Mouse (Mus musculus) embryonic facial prominence, embryonic 11.5 days (tissue): ENCODE measurements around the gene Slit3. TPM values are rescaled to one million over a fixed set of nuclear protein-coding genes. Genes with fewer than 3 reads are reported as not detected.
A peak's percentile ranks its signal among the peaks of the same experiment; 100 is the strongest.

ENCODE experiments used
- ATAC-seq: fragments of 200-750 bp; cut with Nextera tagmentation; replicated peaks from 2 replicates; pipeline ENCODE4 v1.8.0; 2017; ENCODE audit warnings: low read depth; ENCODE audit not compliant: insufficient number of reproducible peaks, low FRiP score, low TSS enrichment
- DNase-seq: peaks from one replicate; pipeline ENCODE4 v3.0.0-alpha.2; 2015; ENCODE audit warnings: low spot score
- H3K27ac ChIP-seq: fragments of 300-500 bp; sonication (generic); replicated peaks from 2 replicates; pipeline ENCODE4 v1.5.1; 2014; ENCODE audit warnings: mild to moderate bottlenecking, low read depth, low read length, control low read depth
- H3K27me3 ChIP-seq: fragments of 300-500 bp; sonication (generic); 2 replicates; pipeline ENCODE4 v1.6.1; 2014; ENCODE audit warnings: mild to moderate bottlenecking, low read length, moderate library complexity, mixed read lengths; ENCODE audit not compliant: control insufficient read depth, insufficient read depth
- H3K36me3 ChIP-seq: fragments of 300-500 bp; sonication (generic); replicated peaks from 2 replicates; pipeline ENCODE4 v1.6.1; 2014; ENCODE audit warnings: low read depth, mild to moderate bottlenecking, low read length, moderate library complexity, mixed read lengths; ENCODE audit not compliant: control insufficient read depth, insufficient read depth
- H3K4me1 ChIP-seq: fragments of 300-500 bp; sonication (generic); 2 replicates; pipeline ENCODE4 v1.6.1; 2014; ENCODE audit warnings: low read length, mixed read lengths; ENCODE audit not compliant: control insufficient read depth, insufficient read depth
- H3K4me2 ChIP-seq: fragments of 300-500 bp; sonication (generic); 2 replicates; pipeline ENCODE4 v1.6.1; 2014; ENCODE audit warnings: low read depth, mild to moderate bottlenecking, control low read depth, low read length, moderate library complexity
- H3K4me3 ChIP-seq: fragments of 300-500 bp; sonication (generic); 2 replicates; pipeline ENCODE4 v1.5.1; 2014; ENCODE audit warnings: low read depth, low read length, control low read depth
- H3K9ac ChIP-seq: fragments of 300-500 bp; sonication (generic); replicated peaks from 2 replicates; pipeline ENCODE4 v1.6.1; 2014; ENCODE audit warnings: mild to moderate bottlenecking, control low read depth, low read length
- H3K9me3 ChIP-seq: fragments of 300-500 bp; sonication (generic); replicated peaks from 2 replicates; pipeline ENCODE4 v1.6.1; 2016; ENCODE audit warnings: mild to moderate bottlenecking, low read length, inconsistent platforms, mixed read lengths; ENCODE audit not compliant: control insufficient read depth
- WGBS: fragments of 180-500 bp; shearing (Covaris S2); extraction: QIAGEN DNeasy Blood & Tissue Kit; methylation state at CpG from one replicate; pipeline ENCODE4 v1.1.7; 2014; 5-methylcytosine and 5-hydroxymethylcytosine counted together
- polyA plus RNA-seq: library from polyadenylated mRNA; unstranded; fragments of >200 nt; fragmentation: Nextera tagmentation; extraction: Ambion mirVana; gene quantifications from 2 replicates; pipeline ENCODE4 v1.2.1, GENCODE M21; 2014

Slit3 gene
- polyA plus RNA-seq, 1 experiment from 2014 or later: 10.5 TPM

DNA sequence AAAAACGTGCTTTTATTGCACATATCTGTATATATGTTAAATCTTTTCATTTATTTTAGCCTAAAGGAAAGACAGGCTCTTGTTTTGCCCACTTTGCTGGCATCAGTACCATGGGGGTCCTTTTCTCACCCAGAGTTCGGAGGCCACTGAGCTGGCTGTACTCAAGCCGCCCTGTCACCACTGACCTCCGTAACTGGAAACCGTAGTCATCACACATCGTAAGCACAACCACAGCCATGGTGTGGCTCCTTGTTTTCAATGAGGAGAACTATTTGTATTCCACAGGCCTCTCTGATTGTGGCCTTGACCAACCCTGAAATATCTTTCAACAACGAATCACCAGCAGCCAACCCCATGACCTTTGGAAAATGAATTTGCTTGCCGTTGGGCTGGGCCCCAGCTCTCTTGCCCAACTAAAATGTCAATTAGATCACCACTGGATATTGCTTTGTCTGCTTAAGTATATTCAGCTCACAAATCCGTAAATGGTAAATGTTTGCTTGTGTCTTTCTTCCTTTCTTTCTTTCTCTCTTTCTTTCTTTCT, 405.3 kb downstream of the Slit3 start:
- Histone ChIP-seq H3K27me3 (no peaks in the 10 kb centered on the region), H3K4me1 (peaks cover 5% of the 10 kb centered on the region; the same call in 1 of the 2 replicates), H3K4me3 (no peak overlapping the region), H3K4me2 (no peak overlapping the region), H3K27ac (no peak overlapping the region), H3K36me3 (no peaks in the 10 kb centered on the region), H3K9ac (no peak overlapping the region), H3K9me3 (no peaks in the 10 kb centered on the region)
- DNase-seq (no peak), ATAC-seq (no peak)
- WGBS: 73% methylated on average over 9 of the region's 9 CpGs

DNA sequence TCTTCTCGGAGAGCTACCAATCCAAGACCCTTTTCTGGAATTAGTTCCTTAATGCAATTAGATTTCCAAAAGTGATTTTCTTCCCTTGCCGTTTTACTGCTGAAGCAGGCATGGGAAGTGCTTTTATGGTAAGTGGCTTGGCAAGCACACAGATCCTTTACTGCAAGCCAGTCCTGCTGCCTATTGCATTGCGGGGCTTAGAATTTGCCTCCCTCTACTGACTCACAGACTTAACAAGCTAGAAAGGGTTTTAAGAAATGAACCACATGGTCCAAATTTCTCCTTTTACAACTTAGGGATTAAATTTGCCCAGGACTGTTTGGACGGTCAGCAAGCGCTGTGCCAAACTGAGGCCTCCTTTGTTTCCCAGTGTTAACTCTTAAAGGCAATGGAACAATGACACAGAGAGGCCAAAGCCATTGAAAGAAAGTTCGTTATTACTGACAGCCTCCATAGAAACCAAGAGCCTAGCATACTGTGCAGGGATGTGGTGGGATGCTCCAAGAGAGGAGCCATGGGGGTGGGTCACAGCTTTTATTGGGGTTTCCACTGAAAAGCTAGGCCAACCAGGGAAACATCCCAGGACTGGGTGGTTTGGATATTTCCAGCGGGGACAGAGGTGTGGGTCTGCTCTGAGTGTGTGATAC, 406.9 kb downstream of the Slit3 start:
- Histone ChIP-seq H3K27ac (no peak overlapping the region), H3K4me1 (peaks cover 5% of the 10 kb centered on the region; the same call in 1 of the 2 replicates), H3K9me3 (no peaks in the 10 kb centered on the region), H3K9ac (no peak overlapping the region), H3K4me3 (no peak overlapping the region), H3K27me3 (no peaks in the 10 kb centered on the region), H3K4me2 (no peak overlapping the region), H3K36me3 (no peaks in the 10 kb centered on the region)
- peak; percentile 66 for ATAC-seq
- DNase-seq: no peak
- 56% methylated on average over 7 of the region's 7 CpGs for WGBS

- no peak overlapping the region for H3K27ac ChIP-seq
- peaks cover 3% of the 10 kb centered on the region; the same call in 1 of the 2 replicates for H3K4me1 ChIP-seq
- no peaks in the 10 kb centered on the region for H3K36me3 ChIP-seq
- no peak overlapping the region for H3K4me3 ChIP-seq
- no peak overlapping the region for H3K4me2 ChIP-seq
- DNase-seq: no peak
- no peak overlapping the region for H3K9ac ChIP-seq
- no peak for ATAC-seq
- H3K27me3 ChIP-seq: no peaks in the 10 kb centered on the region
- H3K9me3 ChIP-seq: no peaks in the 10 kb centered on the region
- 80% methylated on average over 6 of the region's 6 CpGs for WGBS
Measured at GRCm38 (mm10) chr11:35535027-35535426, 414.0 kb downstream of the Slit3 start.

- H3K36me3 ChIP-seq: no peaks in the 10 kb centered on the region
- no peak overlapping the region for H3K4me3 ChIP-seq
- no peak overlapping the region for H3K4me2 ChIP-seq
- H3K4me1 ChIP-seq: peaks cover 4% of the 10 kb centered on the region; the same call in 1 of the 2 replicates
- peak; percentile 66 for DNase-seq
- no peak for ATAC-seq
- no peaks in the 10 kb centered on the region for H3K9me3 ChIP-seq
- H3K27me3 ChIP-seq: no peaks in the 10 kb centered on the region
- 52% methylated on average over 18 of the region's 18 CpGs for WGBS
- H3K27ac ChIP-seq: no peak overlapping the region
- no peak overlapping the region for H3K9ac ChIP-seq
Measured at GRCm38 (mm10) chr11:35537128-35538088, 416.4 kb downstream of the Slit3 start.

GRCm38 (mm10) chr11:35542731-35543130, 421.7 kb downstream of the Slit3 start:
- no peak for DNase-seq
- Histone ChIP-seq H3K27me3 (no peaks in the 10 kb centered on the region), H3K9ac (no peak overlapping the region), H3K36me3 (no peaks in the 10 kb centered on the region), H3K27ac (no peak overlapping the region), H3K9me3 (no peaks in the 10 kb centered on the region), H3K4me1 (peaks cover 2% of the 10 kb centered on the region; the same call in 1 of the 2 replicates), H3K4me3 (no peak overlapping the region), H3K4me2 (no peak overlapping the region)
- no peak for ATAC-seq
- 93% methylated on average over 10 of the region's 10 CpGs for WGBS

DNA sequence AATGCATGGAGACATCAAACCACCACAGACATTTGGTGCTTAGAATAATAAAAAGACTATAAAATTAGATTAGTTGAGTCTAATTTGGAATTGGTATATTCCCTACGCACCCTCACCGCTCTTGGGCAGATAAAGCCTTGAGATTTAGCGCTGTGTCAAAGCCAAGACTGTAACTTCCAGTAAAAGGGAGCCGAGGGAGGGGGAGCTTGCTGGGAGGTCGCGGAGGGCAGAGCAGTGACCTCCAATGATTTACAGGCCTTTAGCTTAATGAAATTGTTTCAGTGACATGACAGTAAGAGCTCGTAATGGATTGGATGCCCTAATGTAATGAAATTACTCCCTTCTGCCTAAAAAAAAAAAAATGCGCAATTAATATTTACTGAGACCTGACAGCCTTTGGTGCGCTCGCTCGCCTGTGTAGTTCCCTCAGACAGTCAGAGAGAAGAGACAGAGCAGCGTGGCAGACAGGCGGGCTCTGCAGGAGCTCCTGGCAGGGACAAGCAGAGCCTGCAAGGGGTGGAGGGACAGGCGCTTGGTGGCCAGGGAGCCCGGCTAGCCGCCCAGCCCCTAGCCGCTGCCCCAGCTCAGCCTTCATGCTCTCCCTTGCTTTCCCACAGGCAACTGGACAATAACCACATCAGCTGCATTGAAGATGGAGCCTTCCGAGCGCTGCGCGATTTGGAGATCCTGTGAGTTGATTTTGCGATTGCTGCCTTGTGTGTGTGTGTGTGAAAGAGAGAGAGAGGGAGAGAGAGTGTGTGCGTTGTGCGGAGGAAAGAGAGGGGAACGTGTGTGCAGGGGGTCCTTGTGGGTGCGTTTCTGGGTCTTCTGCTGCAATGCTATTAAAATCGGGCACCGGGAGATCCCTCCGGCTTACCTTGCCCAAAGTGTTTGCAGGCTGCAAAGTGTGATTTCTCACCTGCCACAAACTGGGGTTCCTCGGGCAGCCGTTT, 423.4 kb downstream of the Slit3 start:
- 35% methylated on average over 30 of the region's 31 CpGs for WGBS
- H3K27ac ChIP-seq: no peak overlapping the region
- H3K36me3 ChIP-seq: no peaks in the 10 kb centered on the region
- H3K27me3 ChIP-seq: no peaks in the 10 kb centered on the region
- DNase-seq (no peak), ATAC-seq (no peak)
- peaks cover 2% of the 10 kb centered on the region; the same call in 1 of the 2 replicates for H3K4me1 ChIP-seq
- no peak overlapping the region for H3K9ac ChIP-seq
- H3K4me2 ChIP-seq: peak overlapping the region; percentile 21; the same call in 1 of the 2 replicates
- H3K4me3 ChIP-seq: no peak overlapping the region
- no peaks in the 10 kb centered on the region for H3K9me3 ChIP-seq

DNA sequence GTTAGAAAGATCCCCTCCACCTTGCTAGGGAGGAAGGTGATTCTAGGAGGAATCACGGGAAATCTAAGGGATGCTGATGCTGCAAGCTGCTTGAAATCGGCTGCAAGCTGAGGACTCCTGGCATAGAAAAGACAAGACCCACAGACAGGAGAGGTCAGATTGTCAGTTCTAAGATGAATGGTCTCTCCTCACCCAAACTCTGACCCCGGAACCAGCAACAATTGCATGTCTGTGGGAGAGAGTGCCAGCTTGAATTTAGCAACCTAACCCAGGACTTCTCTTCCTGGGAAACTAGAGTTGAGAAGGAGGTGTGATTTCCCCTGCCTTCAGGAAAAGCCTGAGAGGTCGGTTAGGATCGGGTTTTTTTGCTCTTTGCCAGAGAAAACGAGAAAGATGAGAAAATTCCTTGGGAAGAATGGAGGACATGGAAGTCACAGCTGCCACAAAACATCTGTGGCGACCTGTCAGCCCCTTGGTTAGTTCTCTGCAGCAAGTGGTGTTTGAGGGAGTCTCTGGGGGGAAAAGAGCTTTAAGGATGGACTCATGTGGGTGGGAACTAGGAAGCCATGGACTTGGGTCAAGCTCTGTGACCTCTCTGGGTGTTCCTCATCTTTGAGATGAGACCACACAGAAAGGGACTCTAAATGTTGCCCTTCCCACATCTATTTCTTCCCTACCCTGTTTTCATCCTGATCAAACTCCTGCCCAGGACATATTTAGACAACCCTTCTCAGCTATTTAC, 425.2 kb downstream of the Slit3 start:
- H3K4me3 ChIP-seq: no peak overlapping the region
- no peaks in the 10 kb centered on the region for H3K36me3 ChIP-seq
- no peak overlapping the region for H3K4me2 ChIP-seq
- no peak overlapping the region for H3K27ac ChIP-seq
- H3K9ac ChIP-seq: no peak overlapping the region
- ATAC-seq (no peak), DNase-seq (no peak)
- no peaks in the 10 kb centered on the region for H3K4me1 ChIP-seq
- WGBS: 37% methylated on average over 7 of the region's 7 CpGs
- H3K9me3 ChIP-seq: no peaks in the 10 kb centered on the region
- no peaks in the 10 kb centered on the region for H3K27me3 ChIP-seq
